Mouse (Mus musculus): ENCODE results near the gene Atp2b4. TPM values are rescaled to one million over a fixed set of nuclear protein-coding genes. Genes with fewer than 3 reads are reported as not detected.

Atp2b4 gene
- polyA plus RNA-seq, 1 experiment from 2014 or later, result 34.8 TPM

- WGBS (ENCODE audit: insufficient replicate concordance), result 78% methylated on average over 7 of the region's 7 CpGs
- H3K27ac ChIP-seq (ENCODE audit: low read length), result no peak overlapping the region
- peaks cover 12% of the 10 kb centered on the region for H3K36me3 ChIP-seq (ENCODE audit: control insufficient read depth, insufficient read depth)
Measured at GRCm38 (mm10) chr1:133650288-133651055, 150.4 kb downstream of the Atp2b4 start.

More at GRCm38 (mm10) chr1:133650288-133651055, 150.4 kb downstream of the Atp2b4 start:
- H3K4me3 ChIP-seq (ENCODE audit: low read depth, low read length), result no peak overlapping the region
- H3K27me3 ChIP-seq (ENCODE audit: control insufficient read depth, insufficient read depth, low read depth, low read length), result no peaks in the 10 kb centered on the region
- no peak overlapping the region for H3K4me2 ChIP-seq (ENCODE audit: low read depth, low read length)
- H3K9me3 ChIP-seq (replicated peaks; ENCODE audit: control insufficient read depth, low read length), result no peaks in the 10 kb centered on the region
- no peaks in the 10 kb centered on the region; the same call in 1 of the 2 replicates for H3K4me1 ChIP-seq (ENCODE audit: control insufficient read depth, low read depth, low read length)
- H3K9ac ChIP-seq (ENCODE audit: low read depth, low read length), result no peak overlapping the region
- no peak for ATAC-seq (ENCODE audit: low read depth)

Small RNA genes within 50 kb of the gene (microRNA-seq; reads per million reads assigned to microRNA genes)
- gene Mir6903, result 2.5 reads per million, percentile 4 among the genes with 10 or more reads in this experiment

Other genes with a start within 250 kb of the Atp2b4 start
- 275 and 323 TPM in 2 replicates for gene Snrpe, start 190.8 kb downstream of the Atp2b4 start, polyA plus RNA-seq (2015; fragmentation: Nextera tagmentation; extraction: Ambion mirVana)
- gene Zbed6, start 140.2 kb downstream of the Atp2b4 start, polyA plus RNA-seq (2015; fragmentation: Nextera tagmentation; extraction: Ambion mirVana), result not detected in 2 replicates
- 1.4 TPM in 2 replicates for gene Gm38394, start 139.7 kb downstream of the Atp2b4 start, polyA plus RNA-seq (2015; fragmentation: Nextera tagmentation; extraction: Ambion mirVana)
- gene Lax1, start 110.9 kb downstream of the Atp2b4 start, polyA plus RNA-seq (2015; fragmentation: Nextera tagmentation; extraction: Ambion mirVana), result 0.51 and 0.78 TPM in 2 replicates
- gene Optc, start 107.0 kb upstream of the Atp2b4 start, polyA plus RNA-seq (2015; fragmentation: Nextera tagmentation; extraction: Ambion mirVana), result 0.09 and 0.14 TPM in 2 replicates
- 3.9 and 4.4 TPM in 2 replicates for gene Prelp, start 120.4 kb upstream of the Atp2b4 start, polyA plus RNA-seq (2015; fragmentation: Nextera tagmentation; extraction: Ambion mirVana)
- 2.2 and 3.3 TPM in 2 replicates for gene Fmod, start 236.2 kb upstream of the Atp2b4 start, polyA plus RNA-seq (2015; fragmentation: Nextera tagmentation; extraction: Ambion mirVana)

Measured in liver, embryonic 16.5 days (tissue).